Mouse (Mus musculus) left cerebral cortex, postnatal 4 days (tissue): ENCODE data around the gene Zc3h14. TPM values are rescaled to one million over a fixed set of nuclear protein-coding genes. Genes with fewer than 3 reads are reported as not detected.

Source experiments
- total RNA-seq, 2 experiments: library from RNA; stranded (reverse); gene quantifications; 2 replicates each; pipeline ENCODE4 v1.2.3; 2021

The Zc3h14 gene
- total RNA-seq, 2 experiments from 2014 or later: 122 to 123 TPM

Other genes with a start within 250 kb of the Zc3h14 start
- 10 to 100 TPM; 78.7 to 81.0 TPM for gene Kcnk10, start 168.7 kb upstream of the Zc3h14 start, total RNA-seq
- gene Spata7, start 118.8 kb upstream of the Zc3h14 start, total RNA-seq: 10 to 100 TPM; 33.6 to 36.7 TPM
- 1 to 10 TPM; 7.3 to 8.4 TPM for gene Ptpn21, start 9.6 kb upstream of the Zc3h14 start, total RNA-seq
- gene Eml5, start 154.5 kb downstream of the Zc3h14 start, total RNA-seq: 10 to 100 TPM; 66.5 to 67.7 TPM
- gene Ttc8, start 173.6 kb downstream of the Zc3h14 start, total RNA-seq: 10 to 100 TPM; 27.7 to 31.1 TPM